Mouse (Mus musculus) midbrain, embryonic 12.5 days (tissue): Measurements from ENCODE around the gene 1700024B05Rik. TPM values are rescaled to one million over a fixed set of nuclear protein-coding genes. Genes with fewer than 3 reads are reported as not detected.
"Not testable (repeated sequence)": the region's sequence is repeated elsewhere in the genome, so short reads cannot be mapped to it uniquely, and the experiment has no call there.

Experiments
- ATAC-seq: fragments of 200-750 bp; cut with Nextera tagmentation; 2 replicates; pipeline ENCODE4 v1.8.0; 2017; ENCODE audit warnings: low read depth, moderate TSS enrichment, moderate library complexity; ENCODE audit not compliant: low FRiP score
- H3K27ac ChIP-seq: fragments of 300-500 bp; sonication (generic); replicated peaks from 2 replicates; pipeline ENCODE4 v1.5.1; 2016; ENCODE audit warnings: mild to moderate bottlenecking
- H3K27me3 ChIP-seq: fragments of 300-500 bp; sonication (generic); 2 replicates; pipeline ENCODE4 v1.6.1; 2016; ENCODE audit warnings: mild to moderate bottlenecking
- H3K36me3 ChIP-seq: fragments of 300-500 bp; sonication (generic); 2 replicates; pipeline ENCODE4 v1.6.1; 2016
- H3K4me1 ChIP-seq: fragments of 300-500 bp; sonication (generic); 2 replicates; pipeline ENCODE4 v1.6.1; 2016
- H3K4me2 ChIP-seq: fragments of 300-500 bp; sonication (generic); replicated peaks from 2 replicates; pipeline ENCODE4 v1.6.1; 2016; ENCODE audit warnings: mild to moderate bottlenecking, moderate library complexity
- H3K4me3 ChIP-seq: fragments of 300-500 bp; sonication (generic); 2 replicates; pipeline ENCODE4 v1.5.1; 2016; ENCODE audit warnings: mild to moderate bottlenecking
- H3K9ac ChIP-seq: fragments of 300-500 bp; sonication (generic); replicated peaks from 2 replicates; pipeline ENCODE4 v1.6.1; 2016; ENCODE audit warnings: mild to moderate bottlenecking, moderate library complexity
- H3K9me3 ChIP-seq: fragments of 300-500 bp; sonication (generic); 2 replicates; pipeline ENCODE4 v1.6.1; 2016; ENCODE audit warnings: mild to moderate bottlenecking
- WGBS: fragments of 180-500 bp; shearing (Covaris S2); methylation state at CpG from one replicate; pipeline ENCODE4 v1.1.7; 2016; 5-methylcytosine and 5-hydroxymethylcytosine counted together
- polyA plus RNA-seq: library from polyadenylated mRNA; unstranded; fragments of >200 nt; fragmentation: Nextera tagmentation; extraction: Ambion mirVana; gene quantifications from 2 replicates; pipeline ENCODE4 v1.2.1, GENCODE M21; 2016

1700024B05Rik gene
- not detected in 2 replicates for polyA plus RNA-seq

DNA sequence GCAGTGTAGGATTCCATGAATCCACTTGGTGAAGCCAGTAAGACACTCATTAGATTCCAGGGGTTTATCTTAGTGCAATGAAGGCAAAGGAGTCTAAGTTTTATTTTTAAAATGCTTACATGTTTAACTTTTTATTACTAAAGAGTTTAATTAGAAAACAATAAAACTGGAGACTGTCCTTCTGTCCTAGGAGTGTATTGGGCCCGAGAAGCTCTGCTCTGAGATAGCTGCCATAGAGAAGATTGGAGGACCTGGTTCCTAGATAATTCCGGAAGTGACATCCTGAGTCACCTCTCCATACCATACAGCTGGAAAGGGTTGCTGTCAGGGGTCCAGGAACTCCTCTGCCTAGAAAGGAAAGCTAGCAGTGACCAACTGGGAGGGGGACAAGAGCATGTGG, at the start of gene 1700024B05Rik:
Gene 1700024B05Rik, plus strand, starts transcription at position 301 of the 400 bp plus-strand sequence.
- not testable (repeated sequence) for H3K4me3 ChIP-seq, H3K27ac ChIP-seq, H3K36me3 ChIP-seq, H3K27me3 ChIP-seq, H3K9ac ChIP-seq, H3K4me1 ChIP-seq, H3K9me3 ChIP-seq, ATAC-seq, H3K4me2 ChIP-seq
- WGBS: 81% methylated on average over 2 of the region's 2 CpGs

DNA sequence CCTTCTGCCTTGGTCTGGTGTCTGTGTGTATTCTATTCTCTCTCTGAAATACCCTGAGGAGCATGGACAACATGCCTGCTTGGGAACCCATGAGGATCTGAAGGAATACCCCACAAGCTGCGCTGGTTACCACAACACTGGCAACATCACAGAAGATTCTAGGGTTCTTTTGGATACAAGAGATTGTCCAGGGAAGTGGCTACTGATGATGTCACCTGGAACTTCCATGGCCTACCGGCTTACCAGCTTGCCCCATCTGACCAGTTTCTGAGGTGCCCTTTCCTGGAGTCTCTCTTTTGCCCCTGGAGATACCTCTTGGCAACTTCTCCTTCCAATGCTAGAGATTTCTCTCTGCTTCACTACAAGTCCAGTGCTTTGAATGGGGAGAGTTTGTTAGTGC, 36.6 kb upstream of the 1700024B05Rik start, which contains the start of gene Gm7980:
Gene Gm7980, minus strand, starts transcription at position 101 of the 400 bp plus-strand sequence.
- H3K36me3 ChIP-seq, H3K9ac ChIP-seq, H3K27me3 ChIP-seq, H3K4me2 ChIP-seq, H3K4me1 ChIP-seq, H3K4me3 ChIP-seq, ATAC-seq, H3K27ac ChIP-seq, H3K9me3 ChIP-seq: not testable (repeated sequence)
- no CpG with 5 or more reads among the region's 2 CpGs for WGBS

DNA sequence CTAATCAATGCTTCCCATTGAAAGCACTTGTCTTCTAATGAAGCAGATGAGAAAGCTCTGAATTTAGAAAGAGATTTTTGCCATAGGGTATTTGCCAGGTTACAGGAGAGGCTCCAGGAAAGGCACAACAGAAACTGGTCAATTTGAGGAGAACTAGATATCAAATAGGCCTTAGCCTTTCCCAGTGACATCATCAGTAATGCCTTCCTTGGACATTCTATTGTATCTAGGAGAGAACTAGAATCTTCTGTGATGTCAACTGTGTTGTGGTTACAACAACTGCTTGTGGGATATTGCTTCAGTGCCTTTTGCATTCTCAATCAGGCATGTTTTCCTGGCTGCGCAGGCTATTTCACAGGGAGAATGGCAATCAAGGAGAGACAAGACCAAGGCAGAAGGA, 19.1 kb upstream of the 1700024B05Rik start, which contains the start of gene 1700049E17Rik1:
Gene 1700049E17Rik1, plus strand, starts transcription at position 301 of the 400 bp plus-strand sequence.
- not testable (repeated sequence) for H3K4me3 ChIP-seq, H3K9ac ChIP-seq, ATAC-seq, H3K27ac ChIP-seq, H3K9me3 ChIP-seq, H3K36me3 ChIP-seq, H3K4me1 ChIP-seq, H3K27me3 ChIP-seq, H3K4me2 ChIP-seq
- WGBS: no CpG with 5 or more reads among the region's 1 CpGs

DNA sequence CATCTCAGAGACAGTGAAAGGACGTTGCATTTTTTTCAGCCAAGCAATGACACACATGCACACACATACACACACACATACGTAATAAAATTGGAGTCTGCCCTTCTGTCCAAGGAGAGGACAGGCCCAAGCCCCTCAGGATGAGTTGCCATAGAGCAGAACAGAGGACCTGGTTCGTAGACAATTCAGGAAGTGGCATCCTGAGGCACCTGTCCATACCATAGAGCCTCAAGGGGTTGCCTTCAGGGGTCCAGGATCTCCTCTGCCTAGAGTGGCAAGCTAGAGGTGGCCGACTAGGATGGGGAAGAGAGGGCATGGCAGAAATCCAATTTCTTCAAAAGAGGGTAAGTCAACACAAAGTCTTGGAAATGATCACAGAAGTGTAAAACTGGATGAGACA, 20.3 kb downstream of the 1700024B05Rik start:
- not testable (repeated sequence) for ATAC-seq, H3K9me3 ChIP-seq, H3K4me3 ChIP-seq, H3K36me3 ChIP-seq, H3K9ac ChIP-seq, H3K27me3 ChIP-seq, H3K4me2 ChIP-seq, H3K4me1 ChIP-seq, H3K27ac ChIP-seq
- WGBS: 68% methylated on average over 4 of the region's 4 CpGs

DNA sequence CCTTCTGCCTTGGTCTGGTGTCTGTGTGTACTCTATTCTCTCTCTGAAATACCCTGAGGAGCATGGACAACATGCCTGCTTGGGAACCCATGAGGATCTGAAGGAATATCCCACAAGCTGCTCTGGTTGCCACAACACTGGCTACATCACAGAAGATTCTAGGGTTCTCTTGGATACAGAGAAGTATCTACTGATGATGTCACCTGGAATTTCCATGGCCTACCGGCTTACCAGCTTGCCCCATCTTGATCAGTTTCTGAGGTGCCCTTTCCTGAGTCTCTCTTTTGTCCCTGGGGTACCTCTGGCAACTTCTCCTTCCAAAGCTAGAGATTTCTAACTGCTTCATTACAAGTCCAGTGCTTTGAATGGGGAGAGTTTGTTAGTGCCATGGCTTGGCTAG, 24.0 kb downstream of the 1700024B05Rik start, which contains the start of gene Gm6401:
Gene Gm6401, minus strand, starts transcription at position 101 of the 400 bp plus-strand sequence.
- H3K4me2 ChIP-seq, H3K4me1 ChIP-seq, H3K9me3 ChIP-seq, H3K27me3 ChIP-seq, ATAC-seq, H3K9ac ChIP-seq, H3K4me3 ChIP-seq, H3K36me3 ChIP-seq, H3K27ac ChIP-seq: not testable (repeated sequence)
- 72% methylated on average over 1 of the region's 1 CpGs for WGBS

DNA sequence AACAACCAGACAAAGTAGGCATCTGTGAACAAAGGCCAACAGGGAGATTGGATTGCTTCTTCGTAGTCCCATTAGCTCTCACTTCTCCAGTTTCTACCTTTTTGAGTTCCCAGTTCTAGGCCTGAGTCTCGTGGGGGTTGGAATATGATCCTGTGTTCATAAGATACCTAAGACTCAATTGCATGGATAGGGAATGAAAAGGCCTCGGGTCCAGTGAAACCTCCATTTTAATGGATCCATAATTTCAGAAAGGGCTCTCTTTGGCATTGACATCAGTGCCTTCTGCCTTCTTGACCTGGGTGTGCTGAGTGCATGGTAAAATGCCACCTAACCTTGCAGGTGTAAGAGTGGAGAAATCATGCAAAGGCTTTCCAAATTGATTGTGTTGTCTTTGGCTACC, 24.8 kb downstream of the 1700024B05Rik start:
- H3K9me3 ChIP-seq, H3K4me2 ChIP-seq, H3K4me3 ChIP-seq, H3K27ac ChIP-seq, ATAC-seq, H3K9ac ChIP-seq, H3K4me1 ChIP-seq, H3K27me3 ChIP-seq, H3K36me3 ChIP-seq: not testable (repeated sequence)
- WGBS: 68% methylated on average over 3 of the region's 3 CpGs

DNA sequence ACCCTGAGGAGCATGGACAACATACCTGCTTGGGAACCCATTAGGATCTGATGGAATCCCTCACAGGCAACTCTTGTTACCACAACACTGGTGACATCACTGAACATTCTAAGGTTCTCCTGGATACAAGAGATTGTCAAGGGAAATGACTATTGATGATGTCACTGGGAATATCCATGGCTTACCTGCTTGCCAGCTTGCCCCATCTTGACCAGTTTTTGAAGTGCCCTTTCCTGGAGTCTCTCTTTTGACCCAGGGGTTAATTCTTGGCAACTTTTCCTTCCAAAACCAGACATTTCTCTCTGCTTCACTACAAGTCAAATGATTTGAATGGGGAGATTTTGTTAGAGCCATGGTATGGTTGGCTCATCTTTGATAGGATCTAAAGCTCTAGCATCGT, 39.4 kb downstream of the 1700024B05Rik start, which contains the start of gene Gm3543:
Gene Gm3543, minus strand, starts transcription at position 101 of the 400 bp plus-strand sequence.
- H3K9ac ChIP-seq, H3K27ac ChIP-seq, H3K4me3 ChIP-seq, H3K4me2 ChIP-seq, H3K36me3 ChIP-seq, H3K4me1 ChIP-seq, H3K27me3 ChIP-seq, H3K9me3 ChIP-seq, ATAC-seq: not testable (repeated sequence)
- WGBS: 64% methylated on average over 1 of the region's 1 CpGs

Other genes with a start within 250 kb of the 1700024B05Rik start
- gene Gm8068, start 242.1 kb upstream of the 1700024B05Rik start, polyA plus RNA-seq: not detected in 2 replicates
- gene Gm7929, start 193.4 kb upstream of the 1700024B05Rik start, polyA plus RNA-seq: not detected in 2 replicates
- not detected in 2 replicates for gene Gm47189, start 171.6 kb upstream of the 1700024B05Rik start, polyA plus RNA-seq
- gene Gm7980, start 36.7 kb upstream of the 1700024B05Rik start, polyA plus RNA-seq: not detected in 2 replicates
- not detected in 2 replicates for gene 1700049E17Rik1, start 19.0 kb upstream of the 1700024B05Rik start, polyA plus RNA-seq
- gene Gm6401, start 23.9 kb downstream of the 1700024B05Rik start, polyA plus RNA-seq: not detected in 2 replicates
- gene Gm3543, start 39.3 kb downstream of the 1700024B05Rik start, polyA plus RNA-seq: not detected in 2 replicates
- gene Gm7951, start 173.4 kb downstream of the 1700024B05Rik start, polyA plus RNA-seq: not detected in 2 replicates
- gene Gm17027, start 218.6 kb downstream of the 1700024B05Rik start, polyA plus RNA-seq: not detected in 2 replicates
- gene Gm3573, start 246.8 kb downstream of the 1700024B05Rik start, polyA plus RNA-seq: not detected in 2 replicates